ENCODE assay signal across 14 mouse cellular contexts in genomic region chr7:142725973-142726372, GRCm38 (mm10). TPM values are rescaled to one million over a fixed set of nuclear protein-coding genes. Genes with fewer than 3 reads are reported as not detected.
DNase-seq lines count a peak whose midpoint lies in the region; ATAC-seq and TF ChIP-seq lines count a peak whose summit lies in the region.
"Had no signal": no experiment of that assay in that cellular context is flagged by ENCODE, and none has a peak within 500 bp of the region (broad histone marks: within the 10 kb centered on the region; RNA-seq: fewer than 3 reads in every experiment).

No protein-coding gene starts in this region.

- H3K4me1 ChIP-seq in hindbrain, postnatal 0 days (ENCODE audit: insufficient read depth, low read length) = no peaks in the 10 kb centered on the region
- no peaks in the 10 kb centered on the region for H3K4me1 ChIP-seq in hindbrain, embryonic 10.5 days (replicated peaks)
- H3K4me1 ChIP-seq in midbrain, postnatal 0 days (ENCODE audit: insufficient read depth, low read length) = no peaks in the 10 kb centered on the region
- no peaks in the 10 kb centered on the region for H3K4me1 ChIP-seq in midbrain, embryonic 13.5 days (replicated peaks)
- H3K4me1 ChIP-seq: embryonic facial prominence, embryonic 13.5 days; limb, embryonic 13.5 days; megakaryocyte, embryonic 14.5 days; neural tube, embryonic 13.5 days had no signal

- no peak for ATAC-seq in hindbrain, postnatal 0 days
- no peak for ATAC-seq in midbrain, postnatal 0 days (ENCODE audit: low FRiP score)
- no peak for ATAC-seq in midbrain, embryonic 13.5 days

- no peak overlapping the region for H3K27ac ChIP-seq in hindbrain, postnatal 0 days
- H3K27ac ChIP-seq in hindbrain, embryonic 10.5 days = no peak overlapping the region
- H3K27ac ChIP-seq in midbrain, postnatal 0 days (ENCODE audit: low read depth, low read length) = no peak overlapping the region
- no peak overlapping the region for H3K27ac ChIP-seq in midbrain, embryonic 13.5 days
- H3K27ac ChIP-seq: embryonic facial prominence, embryonic 13.5 days; limb, embryonic 13.5 days; neural tube, embryonic 13.5 days had no signal

- no peak overlapping the region for H3K9ac ChIP-seq in hindbrain, postnatal 0 days (replicated peaks; ENCODE audit: low read length)
- no peak overlapping the region for H3K9ac ChIP-seq in midbrain, postnatal 0 days (replicated peaks; ENCODE audit: low read length, poor library complexity, severe bottlenecking)
- no peak overlapping the region for H3K9ac ChIP-seq in midbrain, embryonic 13.5 days (replicated peaks)
- H3K9ac ChIP-seq: embryonic facial prominence, embryonic 13.5 days; limb, embryonic 13.5 days; neural tube, embryonic 13.5 days had no signal

- no peaks in the 10 kb centered on the region for H3K9me3 ChIP-seq in hindbrain, postnatal 0 days (ENCODE audit: low read length)
- H3K9me3 ChIP-seq in hindbrain, embryonic 10.5 days = no peaks in the 10 kb centered on the region
- no peaks in the 10 kb centered on the region for H3K9me3 ChIP-seq in midbrain, postnatal 0 days (ENCODE audit: low read length)
- H3K9me3 ChIP-seq in midbrain, embryonic 13.5 days = no peaks in the 10 kb centered on the region
- H3K9me3 ChIP-seq: embryonic facial prominence, embryonic 13.5 days; limb, embryonic 13.5 days; megakaryocyte, embryonic 14.5 days; neural tube, embryonic 13.5 days had no signal

- H3K4me3 ChIP-seq in hindbrain, postnatal 0 days (ENCODE audit: low read length) = no peak overlapping the region
- no peak overlapping the region for H3K4me3 ChIP-seq in hindbrain, embryonic 10.5 days
- H3K4me3 ChIP-seq in midbrain, postnatal 0 days (ENCODE audit: low read depth, low read length) = no peak overlapping the region
- H3K4me3 ChIP-seq in midbrain, embryonic 13.5 days (replicated peaks) = no peak overlapping the region
- H3K4me3 ChIP-seq: embryonic facial prominence, embryonic 13.5 days; limb, embryonic 13.5 days; megakaryocyte, embryonic 14.5 days; neural tube, embryonic 13.5 days had no signal

- TF ChIP-seq CTCF in hindbrain, postnatal 0 days (IDR thresholded peaks at IDR 0.05; ENCODE audit: low read depth) = peak; percentile 66
- TF ChIP-seq CTCF in midbrain, postnatal 0 days (IDR thresholded peaks at IDR 0.05) = peak; percentile 73

- no peak overlapping the region for H3K4me2 ChIP-seq in hindbrain, postnatal 0 days (ENCODE audit: low read depth, low read length)
- no peak overlapping the region for H3K4me2 ChIP-seq in midbrain, postnatal 0 days (ENCODE audit: low read depth, low read length, poor library complexity, severe bottlenecking)
- H3K4me2 ChIP-seq in midbrain, embryonic 13.5 days (replicated peaks) = no peak overlapping the region
- H3K4me2 ChIP-seq: embryonic facial prominence, embryonic 13.5 days; limb, embryonic 13.5 days; neural tube, embryonic 13.5 days had no signal

- H3K36me3 ChIP-seq in hindbrain, postnatal 0 days (ENCODE audit: insufficient read depth, low read length) = no peaks in the 10 kb centered on the region
- H3K36me3 ChIP-seq in hindbrain, embryonic 10.5 days = no peaks in the 10 kb centered on the region
- no peaks in the 10 kb centered on the region for H3K36me3 ChIP-seq in midbrain, postnatal 0 days (ENCODE audit: insufficient read depth, low read length)
- no peaks in the 10 kb centered on the region for H3K36me3 ChIP-seq in midbrain, embryonic 13.5 days
- H3K36me3 ChIP-seq: embryonic facial prominence, embryonic 13.5 days; limb, embryonic 13.5 days; neural tube, embryonic 13.5 days had no signal

- peak; percentile 53 for DNase-seq in hindbrain, postnatal 0 days (ENCODE audit: low spot score)
- no peak for DNase-seq in hindbrain, embryonic 10.5 days (ENCODE audit: low spot score)
- peak; percentile 15 for DNase-seq in midbrain, postnatal 0 days (ENCODE audit: low spot score)
- peak; percentile 23 for DNase-seq in R1 (ENCODE audit: low read depth, low spot score)
- DNase-seq in retina, postnatal 1 day = peak; percentile 30
- no peak for DNase-seq in adrenal gland, adult 2 months
- DNase-seq: gastrocnemius, postnatal 10 days; kidney, postnatal 14 days had no signal

- WGBS in hindbrain, postnatal 0 days = 53% methylated on average over 3 of the region's 3 CpGs
- 54% methylated on average over 3 of the region's 3 CpGs for WGBS in hindbrain, embryonic 10.5 days
- WGBS in midbrain, postnatal 0 days = 53% methylated on average over 3 of the region's 3 CpGs
- 50% methylated on average over 3 of the region's 3 CpGs for WGBS in midbrain, embryonic 13.5 days

- no peaks in the 10 kb centered on the region for H3K27me3 ChIP-seq in hindbrain, postnatal 0 days (ENCODE audit: insufficient read depth, low read length)
- no peaks in the 10 kb centered on the region for H3K27me3 ChIP-seq in hindbrain, embryonic 10.5 days (ENCODE audit: insufficient read depth, poor library complexity, severe bottlenecking)
- no peaks in the 10 kb centered on the region for H3K27me3 ChIP-seq in midbrain, postnatal 0 days (ENCODE audit: insufficient read depth, low read length)
- no peaks in the 10 kb centered on the region for H3K27me3 ChIP-seq in midbrain, embryonic 13.5 days
- H3K27me3 ChIP-seq: embryonic facial prominence, embryonic 13.5 days; limb, embryonic 13.5 days had no signal

RNA-seq across cellular contexts. Expression of gene Ins2, which starts 17.2 kb away (rescaled TPM):
- not detected in 2 replicates for total RNA-seq in hindbrain, postnatal 0 days (2014; rRNA removed)
- 1.4 and 2.7 TPM in 2 replicates for polyA plus RNA-seq in hindbrain, postnatal 0 days (2015; fragmentation: Nextera tagmentation; extraction: Ambion mirVana)
- polyA plus RNA-seq in hindbrain, embryonic 10.5 days (2016; fragmentation: Nextera tagmentation; extraction: Ambion mirVana) = not detected in 2 replicates
- not detected in 2 replicates for total RNA-seq in midbrain, postnatal 0 days (2014; rRNA removed)
- 0.58 TPM in 1 of 2 replicates, not detected in the other for polyA plus RNA-seq in midbrain, postnatal 0 days (2015; fragmentation: Nextera tagmentation; extraction: Ambion mirVana)
- not detected in 2 replicates for polyA plus RNA-seq in midbrain, embryonic 13.5 days (2015; fragmentation: Nextera tagmentation; extraction: Ambion mirVana)
- not detected for total RNA-seq in adrenal gland, adult 2 months (2021)
- not detected in 2 replicates for polyA plus RNA-seq in adrenal gland, adult 2 months (2012; rRNA removed)
- total RNA-seq: gastrocnemius, postnatal 10 days; hematopoietic stem cell, adult 5-6 weeks had no signal
- polyA plus RNA-seq: embryonic facial prominence, embryonic 13.5 days; limb, embryonic 13.5 days; neural tube, embryonic 13.5 days had no signal

RNA-seq across cellular contexts. Expression of gene Gm49394, which starts 56.2 kb away (rescaled TPM):
- 0.32 and 0.68 TPM in 2 replicates for total RNA-seq in hindbrain, postnatal 0 days (2014; rRNA removed)
- not detected in 2 replicates for polyA plus RNA-seq in hindbrain, postnatal 0 days (2015; fragmentation: Nextera tagmentation; extraction: Ambion mirVana)
- not detected in 2 replicates for polyA plus RNA-seq in hindbrain, embryonic 10.5 days (2016; fragmentation: Nextera tagmentation; extraction: Ambion mirVana)
- total RNA-seq in midbrain, postnatal 0 days (2014; rRNA removed) = not detected in 2 replicates
- not detected in 2 replicates for polyA plus RNA-seq in midbrain, postnatal 0 days (2015; fragmentation: Nextera tagmentation; extraction: Ambion mirVana)
- not detected in 2 replicates for polyA plus RNA-seq in midbrain, embryonic 13.5 days (2015; fragmentation: Nextera tagmentation; extraction: Ambion mirVana)
- total RNA-seq in adrenal gland, adult 2 months (2021) = not detected
- not detected in 2 replicates for polyA plus RNA-seq in adrenal gland, adult 2 months (2012; rRNA removed)
- total RNA-seq: hematopoietic stem cell, adult 5-6 weeks had no signal
- polyA plus RNA-seq: embryonic facial prominence, embryonic 13.5 days; neural tube, embryonic 13.5 days had no signal

RNA-seq across cellular contexts. Expression of gene Igf2, which starts 59.4 kb away (rescaled TPM):
- 262 and 308 TPM in 2 replicates for total RNA-seq in hindbrain, postnatal 0 days (2014; rRNA removed)
- polyA plus RNA-seq in hindbrain, postnatal 0 days (2015; fragmentation: Nextera tagmentation; extraction: Ambion mirVana) = 200 and 279 TPM in 2 replicates
- 219 and 247 TPM in 2 replicates for polyA plus RNA-seq in hindbrain, embryonic 10.5 days (2016; fragmentation: Nextera tagmentation; extraction: Ambion mirVana)
- total RNA-seq in midbrain, postnatal 0 days (2014; rRNA removed) = 369 and 380 TPM in 2 replicates
- 195 and 213 TPM in 2 replicates for polyA plus RNA-seq in midbrain, postnatal 0 days (2015; fragmentation: Nextera tagmentation; extraction: Ambion mirVana)
- polyA plus RNA-seq in midbrain, embryonic 13.5 days (2015; fragmentation: Nextera tagmentation; extraction: Ambion mirVana) = 96.3 and 112 TPM in 2 replicates
- 10 to 100 TPM in 1 of 2 experiments, 1 to 10 TPM in 1; 8.6 to 13.1 TPM for total RNA-seq in adrenal gland, adult 2 months (2021)
- polyA plus RNA-seq in adrenal gland, adult 2 months (2012; rRNA removed) = 22.4 and 32.0 TPM in 2 replicates
- total RNA-seq: hematopoietic stem cell, adult 5-6 weeks had no signal

Comparison
In these comparisons a context has a peak if more than half of its experiments do, and no peak if none do; other contexts are left out.
1. DNase-seq: peak in hindbrain, postnatal 0 days (single experiment), midbrain, postnatal 0 days (single experiment), R1 (single experiment) and retina, postnatal 1 day (single experiment); none in hindbrain, embryonic 10.5 days (single experiment) and adrenal gland, adult 2 months (single experiment).